Mouse (Mus musculus): ENCODE results near the gene Sstr3. TPM values are rescaled to one million over a fixed set of nuclear protein-coding genes. Genes with fewer than 3 reads are reported as not detected.

The Sstr3 gene
- polyA plus RNA-seq, 1 experiment = 6.0 TPM

- TF ChIP-seq CTCF (IDR thresholded peaks at IDR 0.05; ENCODE audit: control insufficient read depth, insufficient read depth, insufficient replicate concordance, low read depth, low read length) = no peak
- TF ChIP-seq POLR2A (IDR thresholded peaks at IDR 0.05; ENCODE audit: control insufficient read depth, low read depth, low read length) = no peak
- H3K4me1 ChIP-seq (ENCODE audit: control insufficient read depth, insufficient read depth, low read length) = no peaks in the 10 kb centered on the region
- H3K27me3 ChIP-seq (ENCODE audit: control insufficient read depth, insufficient read depth, low read length) = no peaks in the 10 kb centered on the region
- H3K36me3 ChIP-seq (ENCODE audit: control insufficient read depth, insufficient read depth, low read length) = no peaks in the 10 kb centered on the region
- H3K4me3 ChIP-seq (ENCODE audit: control insufficient read depth, low read depth, low read length) = no peak within 1 kb of the TSS
- no peak within 1 kb of the TSS for H3K27ac ChIP-seq (ENCODE audit: control insufficient read depth, insufficient read depth, low read depth, low read length)
These were observed 49.5 kb downstream of the Sstr3 start, which contains the start of gene Il2rb for GRCm38 (mm10) chr15:78494968-78495406. Gene Il2rb, minus strand, starts transcription at chr15:78495271.

GRCm38 (mm10) chr15:78493401-78494010, 51.0 kb downstream of the Sstr3 start:
- Histone ChIP-seq H3K4me3 (ENCODE audit: control insufficient read depth, low read depth, low read length) (no peak overlapping the region), H3K36me3 (ENCODE audit: control insufficient read depth, insufficient read depth, low read length) (no peaks in the 10 kb centered on the region), H3K27ac (ENCODE audit: control insufficient read depth, insufficient read depth, low read depth, low read length) (no peak overlapping the region), H3K27me3 (ENCODE audit: control insufficient read depth, insufficient read depth, low read length) (no peaks in the 10 kb centered on the region), H3K4me1 (ENCODE audit: control insufficient read depth, insufficient read depth, low read length) (no peaks in the 10 kb centered on the region)
- TF ChIP-seq CTCF (IDR thresholded peaks at IDR 0.05; ENCODE audit: control insufficient read depth, insufficient read depth, insufficient replicate concordance, low read depth, low read length) (no peak), POLR2A (IDR thresholded peaks at IDR 0.05; ENCODE audit: control insufficient read depth, low read depth, low read length) (no peak)

GRCm38 (mm10) chr15:78491301-78491700, 53.2 kb downstream of the Sstr3 start:
- Histone ChIP-seq H3K36me3 (ENCODE audit: control insufficient read depth, insufficient read depth, low read length) (no peaks in the 10 kb centered on the region), H3K4me1 (ENCODE audit: control insufficient read depth, insufficient read depth, low read length) (no peaks in the 10 kb centered on the region), H3K27me3 (ENCODE audit: control insufficient read depth, insufficient read depth, low read length) (no peaks in the 10 kb centered on the region), H3K27ac (ENCODE audit: control insufficient read depth, insufficient read depth, low read depth, low read length) (no peak overlapping the region), H3K4me3 (ENCODE audit: control insufficient read depth, low read depth, low read length) (no peak overlapping the region)
- TF ChIP-seq CTCF (IDR thresholded peaks at IDR 0.05; ENCODE audit: control insufficient read depth, insufficient read depth, insufficient replicate concordance, low read depth, low read length) (no peak), POLR2A (IDR thresholded peaks at IDR 0.05; ENCODE audit: control insufficient read depth, low read depth, low read length) (no peak)

GRCm38 (mm10) chr15:78489906-78490305, 54.6 kb downstream of the Sstr3 start:
- no peak for TF ChIP-seq CTCF (IDR thresholded peaks at IDR 0.05; ENCODE audit: control insufficient read depth, insufficient read depth, insufficient replicate concordance, low read depth, low read length)
- no peak for TF ChIP-seq POLR2A (IDR thresholded peaks at IDR 0.05; ENCODE audit: control insufficient read depth, low read depth, low read length)
- Histone ChIP-seq H3K27me3 (ENCODE audit: control insufficient read depth, insufficient read depth, low read length) (no peaks in the 10 kb centered on the region), H3K4me1 (ENCODE audit: control insufficient read depth, insufficient read depth, low read length) (no peaks in the 10 kb centered on the region), H3K4me3 (ENCODE audit: control insufficient read depth, low read depth, low read length) (no peak overlapping the region), H3K27ac (ENCODE audit: control insufficient read depth, insufficient read depth, low read depth, low read length) (no peak overlapping the region), H3K36me3 (ENCODE audit: control insufficient read depth, insufficient read depth, low read length) (no peaks in the 10 kb centered on the region)

GRCm38 (mm10) chr15:78489248-78489647, 55.2 kb downstream of the Sstr3 start:
- no peaks in the 10 kb centered on the region for H3K4me1 ChIP-seq (ENCODE audit: control insufficient read depth, insufficient read depth, low read length)
- no peak overlapping the region for H3K27ac ChIP-seq (ENCODE audit: control insufficient read depth, insufficient read depth, low read depth, low read length)
- no peak overlapping the region for H3K4me3 ChIP-seq (ENCODE audit: control insufficient read depth, low read depth, low read length)
- TF ChIP-seq CTCF (IDR thresholded peaks at IDR 0.05; ENCODE audit: control insufficient read depth, insufficient read depth, insufficient replicate concordance, low read depth, low read length) (no peak), POLR2A (IDR thresholded peaks at IDR 0.05; ENCODE audit: control insufficient read depth, low read depth, low read length) (no peak)
- no peaks in the 10 kb centered on the region for H3K36me3 ChIP-seq (ENCODE audit: control insufficient read depth, insufficient read depth, low read length)
- H3K27me3 ChIP-seq (ENCODE audit: control insufficient read depth, insufficient read depth, low read length) = no peaks in the 10 kb centered on the region

GRCm38 (mm10) chr15:78487066-78487465, 57.4 kb downstream of the Sstr3 start:
- TF ChIP-seq POLR2A (IDR thresholded peaks at IDR 0.05; ENCODE audit: control insufficient read depth, low read depth, low read length) (no peak), CTCF (IDR thresholded peaks at IDR 0.05; ENCODE audit: control insufficient read depth, insufficient read depth, insufficient replicate concordance, low read depth, low read length) (no peak)
- Histone ChIP-seq H3K36me3 (ENCODE audit: control insufficient read depth, insufficient read depth, low read length) (no peaks in the 10 kb centered on the region), H3K4me1 (ENCODE audit: control insufficient read depth, insufficient read depth, low read length) (no peaks in the 10 kb centered on the region), H3K4me3 (ENCODE audit: control insufficient read depth, low read depth, low read length) (no peak overlapping the region), H3K27me3 (ENCODE audit: control insufficient read depth, insufficient read depth, low read length) (no peaks in the 10 kb centered on the region), H3K27ac (ENCODE audit: control insufficient read depth, insufficient read depth, low read depth, low read length) (no peak overlapping the region)

Other genes starting within 250 kb of the Sstr3 start
- 1.9 and 2.1 TPM in 2 replicates for gene Csf2rb2, start 239.0 kb downstream of the Sstr3 start, polyA plus RNA-seq (2012; rRNA removed)
- gene Csf2rb, start 218.9 kb downstream of the Sstr3 start, polyA plus RNA-seq (2012; rRNA removed) = 0.95 and 1.1 TPM in 2 replicates
- gene Tex33, start 148.8 kb downstream of the Sstr3 start, polyA plus RNA-seq (2012; rRNA removed) = 1,340 and 1,395 TPM in 2 replicates
- gene Tst, start 138.8 kb downstream of the Sstr3 start, polyA plus RNA-seq (2012; rRNA removed) = 29.8 and 38.6 TPM in 2 replicates
- 5.1 and 6.4 TPM in 2 replicates for gene Mpst, start 138.3 kb downstream of the Sstr3 start, polyA plus RNA-seq (2012; rRNA removed)
- gene Kctd17, start 116.1 kb downstream of the Sstr3 start, polyA plus RNA-seq (2012; rRNA removed) = 12.2 and 12.3 TPM in 2 replicates
- 0.74 and 1.4 TPM in 2 replicates for gene Tmprss6, start 76.1 kb downstream of the Sstr3 start, polyA plus RNA-seq (2012; rRNA removed)
- gene Il2rb, start 49.4 kb downstream of the Sstr3 start, polyA plus RNA-seq (2012; rRNA removed) = 0.47 and 0.59 TPM in 2 replicates
- 8.2 and 9.8 TPM in 2 replicates for gene C1qtnf6, start 13.3 kb downstream of the Sstr3 start, polyA plus RNA-seq (2012; rRNA removed)
- gene Rac2, start 28.1 kb upstream of the Sstr3 start, polyA plus RNA-seq (2012; rRNA removed) = 5.5 and 9.6 TPM in 2 replicates
- gene Cyth4, start 52.4 kb upstream of the Sstr3 start, polyA plus RNA-seq (2012; rRNA removed) = 1.4 and 1.9 TPM in 2 replicates
- gene Elfn2, start 174.1 kb upstream of the Sstr3 start, polyA plus RNA-seq (2012; rRNA removed) = 6.7 and 6.9 TPM in 2 replicates
- gene Mfng, start 228.8 kb upstream of the Sstr3 start, polyA plus RNA-seq (2012; rRNA removed) = 0.75 and 0.97 TPM in 2 replicates